Mouse (Mus musculus) liver, postnatal 0 days (tissue): ENCODE measurements at regions not wholly inside any gene's neighbourhood (a gene's known extent, or its start where the extent isn't known, plus 50 kb on each side); places are given as distances from the start of the nearest gene placed in this dataset.

Experiments
- CTCF ChIP-seq: sonication (generic); IDR thresholded peaks from 2 replicates; pipeline ENCODE4 v1.5.1; 2016; ENCODE audit warnings: antibody characterized with exemption, low read depth
- EP300 ChIP-seq: IDR thresholded peaks from 2 replicates; pipeline ENCODE4 v1.6.1; 2016; ENCODE audit warnings: antibody characterized with exemption, low read depth, mild to moderate bottlenecking

- TF ChIP-seq EP300 (no peak), CTCF (no peak)
Observed at GRCm38 (mm10) chr12:9969390-9969789, 399.5 kb downstream of the Osr1 start.
